8 mouse cellular contexts compared by ENCODE assay signal in genomic region chr1:92360255-92360654, GRCm38 (mm10).
A peak's percentile ranks its signal among the peaks of the same experiment; 100 is the strongest.
DNase-seq lines count a peak whose midpoint lies in the region; ATAC-seq and TF ChIP-seq lines count a peak whose summit lies in the region.

No protein-coding gene starts in this region.

- WGBS in kidney, postnatal 0 days, result 13% methylated on average over 7 of the region's 7 CpGs
- 10% methylated on average over 7 of the region's 7 CpGs for WGBS in liver, embryonic 14.5 days (ENCODE audit: insufficient replicate concordance)

- H3K4me1 ChIP-seq in kidney, postnatal 0 days (replicated peaks; ENCODE audit: insufficient read depth, low read length), result no peaks in the 10 kb centered on the region
- H3K4me1 ChIP-seq in liver, embryonic 14.5 days (replicated peaks; ENCODE audit: control insufficient read depth in 2 of 2, insufficient read depth in 2 of 2, low read length in 1 of 2), result peaks cover 0 to 4% of the 10 kb centered on the region in 2 experiments; a peak in 1 of 4 replicates

- ATAC-seq in kidney, postnatal 0 days (replicated peaks; ENCODE audit: low FRiP score, low read depth), result no peak
- ATAC-seq in liver, embryonic 14.5 days (ENCODE audit: insufficient read depth), result no peak
- no peak for ATAC-seq in erythroid progenitor cell, adult 5-6 weeks (replicated peaks; ENCODE audit: low FRiP score, poor library complexity, severe bottlenecking)

- H3K4me3 ChIP-seq in kidney, postnatal 0 days (replicated peaks; ENCODE audit: low read depth, low read length), result no peak overlapping the region
- no peak overlapping the region for H3K4me3 ChIP-seq in liver, embryonic 14.5 days (ENCODE audit: insufficient read depth in 1 of 2, low read depth in 2 of 2, low read length in 2 of 2)

- no peaks in the 10 kb centered on the region for H3K9me3 ChIP-seq in kidney, postnatal 0 days (replicated peaks; ENCODE audit: low read length)
- H3K9me3 ChIP-seq in liver, embryonic 14.5 days (ENCODE audit: control insufficient read depth, low read length), result no peaks in the 10 kb centered on the region

- 0 out of 2 replicates have a peak, but pooled peaks cover 2% of the 10 kb centered on the region for H3K27me3 ChIP-seq in kidney, postnatal 0 days (ENCODE audit: insufficient read depth, low read length)
- H3K27me3 ChIP-seq in liver, embryonic 14.5 days (ENCODE audit: control insufficient read depth, insufficient read depth, low read length), result no peaks in the 10 kb centered on the region

- TF ChIP-seq CTCF in kidney, postnatal 0 days (IDR thresholded peaks at IDR 0.05; ENCODE audit: low read depth), result peak; percentile 88
- TF ChIP-seq CTCF in liver, embryonic 14.5 days (IDR thresholded peaks at IDR 0.05; ENCODE audit: low read depth), result peak; percentile 88

- no peaks in the 10 kb centered on the region for H3K36me3 ChIP-seq in kidney, postnatal 0 days (ENCODE audit: insufficient read depth, low read length)
- no peaks in the 10 kb centered on the region for H3K36me3 ChIP-seq in liver, embryonic 14.5 days (replicated peaks; ENCODE audit: control insufficient read depth, insufficient read depth, low read depth)

- no peak overlapping the region for H3K27ac ChIP-seq in kidney, postnatal 0 days
- no peak overlapping the region for H3K27ac ChIP-seq in liver, embryonic 14.5 days

- no peak overlapping the region for H3K9ac ChIP-seq in kidney, postnatal 0 days (ENCODE audit: low read depth, low read length)
- H3K9ac ChIP-seq in liver, embryonic 14.5 days (replicated peaks), result no peak overlapping the region

- peak; percentile 59 for DNase-seq in ovary, postnatal 10 days (ENCODE audit: low spot score)
- DNase-seq in ovary, adult 18-20 months (ENCODE audit: low spot score), result no peak
- DNase-seq in adrenal gland, adult 8-10 months, result peak; percentile 39
- DNase-seq in embryo, embryonic 10 days (ENCODE audit: low spot score), result peak; percentile 76
- DNase-seq in kidney, postnatal 0 days (ENCODE audit: low spot score), result peak; percentile 78
- no peak for DNase-seq in liver, embryonic 14.5 days (ENCODE audit: low read depth in 3 of 3, low spot score in 3 of 3)
- peak; percentile 74 for DNase-seq in right cerebral cortex, postnatal 14 days

- TF ChIP-seq EP300 in liver, embryonic 14.5 days (IDR thresholded peaks at IDR 0.05; ENCODE audit: low read depth), result no peak

- no peak overlapping the region for H3K4me2 ChIP-seq in kidney, postnatal 0 days (ENCODE audit: low read length)
- no peak overlapping the region for H3K4me2 ChIP-seq in liver, embryonic 14.5 days (ENCODE audit: low read depth)

Comparison
In these comparisons a context has a peak if more than half of its experiments do, and no peak if none do; other contexts are left out.
1. DNase-seq: peak in ovary, postnatal 10 days (single experiment), adrenal gland, adult 8-10 months (single experiment), embryo, embryonic 10 days (single experiment), kidney, postnatal 0 days (single experiment) and right cerebral cortex, postnatal 14 days (single experiment); none in ovary, adult 18-20 months (single experiment) and liver, embryonic 14.5 days (0 of 3).